Mouse (Mus musculus) retina, postnatal 7 days (tissue): ENCODE measurements around the gene Wdfy2.

ENCODE experiments used
- DNase-seq: peaks from one replicate; pipeline ENCODE4 v3.0.0-alpha.2; 2012; ENCODE audit warnings: low read depth, low spot score

Wdfy2 gene

DNA sequence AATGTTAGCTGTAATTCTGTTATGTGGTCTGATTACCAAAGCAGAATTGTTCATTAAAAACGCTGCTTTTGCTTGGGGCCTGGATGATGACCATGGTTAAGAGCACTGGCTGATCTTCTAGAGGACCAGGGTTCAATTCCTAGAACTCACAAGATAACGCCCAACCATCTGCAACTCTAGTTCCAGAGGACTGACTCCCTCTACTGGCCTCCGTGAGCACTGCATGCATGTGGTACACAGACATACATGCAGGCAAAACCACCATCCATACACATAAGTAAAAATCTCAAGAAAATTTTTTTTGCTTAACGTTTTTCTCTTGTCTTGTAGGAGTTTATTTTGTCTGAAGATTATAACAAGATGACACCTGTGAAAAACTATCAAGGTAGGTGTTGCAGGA lies 87.3 kb downstream of the Wdfy2 start:
- no peak for DNase-seq

DNA sequence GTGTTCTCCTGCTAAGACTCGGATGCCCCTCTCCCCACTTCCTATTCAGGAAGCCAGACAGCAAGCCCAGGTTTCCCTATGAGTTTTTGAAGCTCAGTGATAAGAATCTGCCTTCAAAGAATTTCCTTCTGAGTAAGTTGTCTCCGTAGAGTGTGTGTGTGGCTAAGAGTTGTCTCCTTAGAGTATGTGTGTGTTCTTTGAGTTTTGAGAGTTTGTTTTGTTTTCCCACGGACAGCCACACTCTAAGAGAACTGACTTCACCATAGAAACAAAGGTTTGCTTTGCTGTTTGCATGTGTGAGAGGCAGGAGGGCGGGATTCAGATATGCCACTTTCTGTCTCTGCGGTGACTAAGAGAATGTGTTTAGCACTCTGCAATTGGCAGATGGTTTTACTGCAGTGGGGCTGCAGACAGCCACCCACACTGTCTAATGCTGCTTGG lies 90.6 kb downstream of the Wdfy2 start:
- DNase-seq, result no peak

DNA sequence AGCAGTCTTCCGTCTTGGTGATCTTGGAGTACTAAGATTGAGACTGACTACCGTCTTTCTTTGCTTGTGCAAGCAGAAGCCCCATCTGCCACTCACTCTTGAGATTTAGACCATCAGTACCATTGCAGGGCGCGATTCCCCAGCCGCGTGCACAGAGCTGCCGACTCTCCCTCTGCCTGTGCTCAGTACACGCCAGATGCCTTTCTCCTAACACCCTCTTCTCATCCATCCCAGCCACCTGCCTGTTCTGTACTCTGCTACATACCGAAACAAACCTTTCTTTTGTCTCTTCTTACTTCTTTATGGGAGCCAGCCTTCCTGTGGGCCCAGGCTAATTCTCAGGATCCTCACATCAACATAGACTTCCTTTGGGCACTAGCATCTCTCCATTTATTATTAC lies 97.9 kb downstream of the Wdfy2 start:
- DNase-seq, result no peak

DNA sequence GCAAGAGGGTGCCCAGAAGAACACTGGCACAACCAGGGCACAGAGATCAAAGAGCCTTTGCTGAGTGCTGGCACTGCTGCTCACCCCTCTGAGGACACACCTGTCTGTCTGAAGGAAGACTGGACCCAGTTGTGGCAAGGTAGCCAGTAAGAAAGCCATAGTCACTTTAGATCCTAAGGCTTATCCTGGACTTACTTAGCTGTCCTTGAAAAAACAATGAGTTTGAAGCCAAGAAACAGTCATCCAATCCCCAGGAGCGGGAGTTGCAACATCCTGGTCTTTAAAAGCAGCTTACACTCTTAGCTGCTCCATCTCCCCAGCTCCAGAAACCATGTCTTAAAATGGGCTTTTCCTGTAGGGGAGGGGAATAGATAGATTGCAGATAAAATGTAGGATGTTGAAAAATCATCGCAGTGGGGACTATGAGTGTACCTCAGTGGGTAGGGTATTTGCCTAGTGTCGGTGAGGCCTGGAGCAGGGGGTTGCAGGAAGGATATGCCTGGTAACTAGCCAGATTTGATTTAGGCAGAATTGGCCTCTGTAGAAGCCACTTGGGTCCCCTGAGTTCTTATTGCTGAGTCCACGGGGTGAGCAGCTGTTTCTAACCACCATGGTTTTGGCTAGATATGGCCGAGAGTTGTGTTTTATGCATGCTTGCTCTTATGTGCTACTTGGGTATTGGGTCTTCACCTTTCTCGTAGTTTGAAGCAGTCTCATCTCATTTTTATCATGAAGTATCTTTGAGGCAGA lies 99.3 kb downstream of the Wdfy2 start:
- DNase-seq, result no peak

DNA sequence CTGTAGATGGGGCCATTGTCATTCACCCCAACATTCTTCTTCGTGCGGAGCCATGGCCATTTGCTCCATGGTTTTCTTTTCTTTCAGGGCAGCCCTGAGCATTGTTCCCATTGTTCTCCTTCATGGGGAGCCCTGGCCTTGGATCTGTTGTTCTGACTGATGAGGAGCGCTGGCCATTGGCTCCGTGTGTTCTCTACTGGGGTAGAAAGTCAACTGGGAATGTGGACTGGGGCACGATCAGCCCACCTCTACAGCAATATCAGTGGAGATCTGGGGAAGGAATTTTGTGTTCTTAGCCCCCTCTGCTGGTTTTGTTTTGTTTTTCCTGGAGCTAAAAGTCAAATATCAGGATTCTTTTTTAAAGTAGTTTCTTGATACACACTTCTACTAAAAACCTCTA lies 100.2 kb downstream of the Wdfy2 start:
- DNase-seq, result no peak

DNA sequence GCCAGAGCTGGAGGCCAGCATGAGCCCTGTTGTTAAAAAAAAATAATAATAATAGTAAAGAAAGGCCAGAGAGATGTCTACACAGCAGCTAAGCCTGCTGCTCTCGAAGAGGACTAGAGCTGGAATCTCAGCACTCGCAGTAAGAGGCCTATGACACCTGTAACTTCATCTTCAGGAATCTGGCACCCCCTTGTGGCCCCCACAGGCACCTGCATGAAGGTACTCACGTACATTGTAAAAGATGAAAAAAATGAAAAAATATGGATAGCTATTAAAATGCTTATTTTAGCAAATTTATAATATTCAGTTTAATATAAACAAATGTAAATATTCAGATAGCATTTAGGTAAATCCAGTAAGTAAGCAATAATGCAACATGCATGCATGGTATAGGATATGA lies 102.0 kb downstream of the Wdfy2 start:
- DNase-seq, result no peak

DNA sequence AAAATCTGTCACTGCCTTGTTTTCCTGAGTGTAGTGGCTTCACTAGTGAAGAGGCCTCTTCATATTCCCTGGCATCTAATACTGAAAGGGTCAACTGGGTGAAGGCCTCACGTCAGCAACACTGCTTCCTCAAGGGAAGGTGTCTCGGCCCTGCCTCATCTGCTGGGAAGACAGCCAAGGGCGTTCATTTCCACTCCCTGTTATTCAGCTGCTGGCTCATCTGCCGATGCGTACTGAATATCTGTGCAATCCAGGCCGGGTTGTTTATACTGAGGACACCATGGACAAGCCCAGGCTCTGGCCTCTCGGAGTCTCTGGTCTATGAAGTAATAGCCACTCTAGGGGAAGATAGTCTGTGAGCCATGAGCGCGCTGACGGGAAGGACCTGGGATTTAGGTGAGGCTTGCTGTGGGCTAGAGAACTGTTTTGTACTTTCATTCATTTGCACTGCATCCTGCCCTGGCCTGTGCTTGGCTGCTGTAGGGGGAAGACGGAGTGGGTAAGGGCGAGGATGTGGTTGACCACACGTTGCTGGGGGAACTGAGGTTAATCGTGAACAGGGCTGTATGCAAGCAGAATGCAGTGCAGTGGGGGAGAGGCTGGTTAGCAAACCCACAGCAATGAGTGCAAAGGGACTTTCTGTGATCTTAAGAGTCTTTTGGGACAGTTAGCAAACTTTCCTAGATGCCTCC lies 103.1 kb downstream of the Wdfy2 start:
- no peak for DNase-seq

DNA sequence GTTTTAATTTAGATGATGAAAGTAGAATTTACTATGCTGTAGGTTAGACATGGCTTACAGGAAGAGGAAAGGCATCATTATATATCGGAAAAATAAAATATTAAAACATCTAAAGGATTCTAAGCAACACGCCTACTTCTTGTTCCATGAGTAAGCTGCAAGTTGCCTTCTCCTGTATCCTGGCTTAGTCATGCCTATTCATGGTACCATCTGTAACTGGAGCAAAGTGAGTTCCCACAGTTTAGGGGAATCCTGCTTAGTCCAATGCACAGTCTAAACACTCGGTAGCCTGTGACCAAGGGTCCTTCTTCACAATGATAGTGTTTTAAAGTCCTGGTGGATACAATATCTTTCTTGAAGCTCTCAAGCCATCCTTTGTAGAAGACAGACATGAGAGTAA lies 109.3 kb downstream of the Wdfy2 start:
- no peak for DNase-seq

DNA sequence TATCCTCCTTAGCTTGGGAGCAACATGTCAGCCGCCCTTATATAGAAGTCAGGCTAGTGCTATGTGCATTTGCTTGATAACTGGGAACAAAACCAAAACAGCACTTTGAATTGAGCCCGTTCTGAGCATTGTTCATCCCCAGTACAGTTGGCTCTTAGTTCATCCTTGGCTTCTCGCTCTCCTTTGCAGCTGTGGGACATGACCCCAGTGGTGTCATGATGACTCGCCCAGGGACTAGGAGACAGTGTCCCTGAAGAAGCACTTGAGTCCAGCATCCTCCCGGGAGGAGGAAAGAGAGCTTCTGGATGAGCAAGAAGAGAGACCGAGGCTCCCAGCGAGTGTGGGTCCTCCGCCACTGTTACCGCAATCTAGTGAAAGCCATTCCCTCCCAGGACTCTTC lies 118.6 kb downstream of the Wdfy2 start:
- DNase-seq, result no peak

DNA sequence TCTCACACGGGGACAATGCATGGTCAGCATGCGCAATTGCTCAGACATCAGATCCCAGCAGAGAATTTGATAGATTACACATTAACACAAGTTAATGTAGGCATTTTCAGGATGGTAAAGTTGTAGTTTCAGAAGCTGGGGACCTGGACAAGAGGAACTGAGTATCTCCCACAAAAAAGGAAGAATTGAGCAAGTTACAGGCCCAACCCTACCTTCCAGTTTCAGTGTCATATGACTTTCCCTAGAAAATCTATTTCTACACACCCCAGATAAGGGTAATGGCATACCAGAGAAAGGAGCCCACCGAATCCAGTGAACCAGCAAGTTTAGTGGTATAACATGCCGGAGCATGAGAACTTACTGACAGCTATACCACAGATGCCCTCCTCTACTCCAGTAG lies 126.2 kb downstream of the Wdfy2 start:
- DNase-seq, result no peak

DNA sequence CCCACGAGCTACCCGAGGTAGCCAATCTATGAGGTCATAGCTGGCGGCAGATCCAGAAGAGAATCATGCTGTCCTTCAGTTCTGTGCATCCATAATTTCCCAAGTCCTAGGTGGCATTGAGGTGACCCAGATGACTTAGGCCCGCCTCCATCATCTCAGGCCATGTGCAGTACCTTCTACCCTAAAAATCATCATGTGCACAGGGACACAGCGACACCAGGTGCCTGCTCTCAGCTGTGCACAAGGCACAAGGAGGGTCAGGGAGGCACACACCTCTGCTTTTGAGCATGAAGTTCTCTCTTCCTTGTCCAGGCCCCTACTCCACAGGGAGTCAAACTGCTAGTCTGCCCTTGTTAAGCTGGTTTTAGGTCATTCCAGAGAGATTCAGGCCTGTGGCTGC lies 127.9 kb downstream of the Wdfy2 start:
- no peak for DNase-seq

DNA sequence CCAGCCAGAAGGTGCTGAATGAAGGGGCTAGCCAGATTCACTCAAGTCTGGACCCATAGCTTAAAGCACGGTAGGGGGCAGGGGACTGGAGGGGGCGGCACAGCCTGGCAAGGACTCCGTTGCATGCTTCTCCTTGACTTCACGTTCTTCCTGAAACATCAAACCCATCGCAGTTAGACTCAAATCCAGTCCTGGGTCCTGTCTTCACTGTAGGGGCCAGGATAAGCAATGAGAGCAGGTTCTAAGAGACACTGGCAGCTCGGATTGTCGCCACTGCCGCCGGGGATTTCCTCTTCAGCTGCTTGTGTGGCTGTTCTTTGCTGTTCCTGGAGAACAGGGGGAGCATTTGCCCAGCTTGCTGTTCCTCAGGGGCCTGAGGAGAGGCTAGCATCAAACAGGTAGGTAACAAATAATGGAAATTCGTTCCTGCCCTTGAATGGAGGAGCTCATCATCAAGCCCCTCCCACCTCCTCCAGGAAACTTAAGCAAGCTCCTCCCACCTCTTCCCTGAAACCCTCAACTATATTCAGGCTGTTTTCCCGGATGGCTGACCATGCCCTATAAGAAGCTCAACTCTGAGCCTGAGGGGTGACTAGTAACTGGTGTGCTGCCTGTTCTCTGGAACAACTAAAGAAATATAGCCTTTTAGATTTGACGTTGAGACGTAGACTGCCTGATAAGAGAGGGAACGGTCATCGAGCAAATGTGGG lies 128.5 kb downstream of the Wdfy2 start:
- DNase-seq, result no peak

DNA sequence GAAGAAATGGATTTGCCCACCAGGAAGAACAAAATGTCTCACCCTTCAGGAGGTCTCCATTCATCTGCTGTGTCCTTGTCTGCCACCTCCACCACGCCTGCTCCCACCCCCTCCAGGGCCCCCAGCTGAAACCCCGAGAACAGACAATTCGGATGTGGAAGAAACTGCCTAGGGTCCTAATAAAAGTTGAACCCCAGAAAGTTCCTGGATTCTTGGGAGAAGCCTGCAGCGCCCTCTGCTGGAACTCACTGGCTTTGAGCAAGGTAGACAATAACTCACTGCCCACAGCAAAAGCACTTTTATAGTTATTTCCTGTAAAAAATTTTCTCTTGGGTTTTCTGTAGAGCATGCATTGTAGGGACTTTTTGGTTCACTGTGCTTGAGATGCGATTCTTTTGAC lies 137.6 kb downstream of the Wdfy2 start:
- DNase-seq, result peak; percentile 32

DNA sequence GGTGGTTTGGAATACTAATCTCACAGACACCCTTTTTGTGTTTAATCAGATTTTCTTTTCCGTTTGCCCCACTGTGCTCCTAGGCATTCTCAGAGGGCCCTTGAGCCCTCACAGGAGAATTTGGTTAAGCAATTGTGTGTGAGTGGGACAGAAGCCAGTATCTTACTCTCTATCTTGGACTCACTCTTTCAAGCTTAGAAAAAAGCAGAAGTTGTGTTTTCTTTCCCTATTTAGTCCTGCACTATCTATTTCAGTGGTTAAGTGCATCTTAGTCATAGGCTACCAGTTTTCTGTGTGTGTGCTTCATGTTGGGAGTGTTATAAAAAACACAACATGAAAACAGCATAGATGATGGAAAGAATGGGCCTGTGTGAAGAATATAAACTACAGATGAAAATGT lies 142.3 kb downstream of the Wdfy2 start:
- DNase-seq, result no peak

DNA sequence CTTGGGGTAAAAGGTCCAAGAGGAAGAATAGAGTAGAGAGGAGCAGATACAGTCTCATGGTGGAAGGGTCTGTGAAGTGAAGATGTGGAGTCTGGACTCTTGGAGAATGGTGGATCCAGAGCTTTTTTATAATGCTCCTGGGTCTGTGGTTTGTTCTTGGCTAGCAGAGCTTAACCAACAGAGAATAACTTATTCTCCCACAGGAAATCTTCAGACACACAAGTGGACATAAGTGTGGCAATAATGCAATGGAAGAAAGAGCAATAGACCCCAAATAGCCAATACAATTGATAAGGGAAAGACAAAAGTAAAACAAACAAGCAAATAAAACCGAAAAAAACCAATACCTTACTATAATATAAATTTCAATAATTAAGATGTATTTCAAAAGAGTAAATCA lies 146.9 kb downstream of the Wdfy2 start, which contains the start of gene Defb48:
Defb48 (minus strand) TSS at position 101 of the 400 bp plus-strand sequence.
- DNase-seq, result no peak

DNA sequence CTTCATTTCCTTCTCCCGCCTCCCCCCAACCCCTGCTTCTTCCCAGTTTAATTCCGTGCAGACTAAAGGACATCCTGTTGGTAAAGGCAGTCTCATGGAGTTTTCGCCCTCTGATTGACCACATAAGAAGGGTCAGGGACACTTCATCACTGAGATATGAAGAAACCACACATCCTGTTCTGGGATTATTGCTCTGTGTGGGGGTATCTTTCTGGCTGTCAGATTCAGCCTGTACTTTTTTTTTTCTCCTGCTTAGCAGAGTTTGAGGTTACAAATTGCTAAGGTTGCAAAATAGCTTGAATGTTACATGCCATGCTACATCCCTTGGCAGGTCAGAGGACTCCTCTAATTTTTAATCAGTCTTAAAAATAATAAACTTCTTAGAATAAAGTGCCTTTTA lies 153.8 kb downstream of the Wdfy2 start:
- no peak for DNase-seq

DNA sequence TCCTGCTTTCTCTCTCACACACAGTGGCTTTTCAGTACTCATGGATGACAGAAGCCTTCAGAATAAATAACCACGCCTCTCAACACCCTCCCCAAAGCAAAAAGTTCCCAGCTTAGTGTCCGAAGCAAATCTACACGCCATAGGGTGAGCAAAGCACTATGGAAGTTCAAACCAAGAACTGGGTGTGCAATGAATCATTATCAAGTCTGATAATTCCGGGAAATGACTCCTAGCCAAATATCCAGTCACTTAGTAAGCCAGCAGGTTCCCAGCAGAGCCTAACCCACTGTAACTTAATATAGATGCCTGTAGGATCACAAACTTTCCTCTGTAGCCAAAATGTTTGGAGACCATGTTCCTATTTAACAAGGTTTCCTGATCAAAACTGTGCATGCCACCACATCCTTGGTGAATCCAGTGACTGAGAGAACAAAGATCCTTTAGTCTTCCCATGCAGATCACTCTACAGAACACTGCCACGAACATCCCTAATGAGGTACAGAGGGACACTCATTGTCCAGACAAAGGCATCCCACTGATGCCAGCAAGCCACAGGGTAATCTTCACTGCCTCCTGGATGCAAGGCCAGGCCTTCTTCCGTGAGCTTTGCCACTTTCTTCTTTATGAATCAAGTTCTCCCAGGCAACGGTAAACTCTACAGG lies 154.5 kb downstream of the Wdfy2 start:
- DNase-seq, result no peak

DNA sequence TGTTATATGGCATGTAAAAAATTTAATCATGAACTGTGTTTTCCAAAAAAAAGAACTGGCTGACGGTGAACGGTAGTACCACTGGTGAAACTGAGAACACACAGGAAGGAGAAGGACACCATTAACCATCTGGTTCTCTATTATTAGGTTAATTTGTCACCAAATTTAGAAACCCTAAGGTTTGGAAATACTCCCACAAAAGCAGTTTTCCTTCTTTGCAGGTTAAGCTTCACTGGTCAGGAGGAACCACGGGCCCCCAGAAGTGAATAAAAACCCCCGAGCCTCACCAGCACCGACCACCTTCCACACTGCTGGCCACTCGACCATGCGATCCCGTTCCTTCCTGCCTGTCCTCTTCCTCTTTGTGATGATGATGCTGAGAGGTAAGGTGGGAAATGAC lies 160.3 kb downstream of the Wdfy2 start, which contains the start of gene Defb47:
Defb47 (plus strand) TSS at position 301 of the 400 bp plus-strand sequence.
- DNase-seq, result no peak

DNA sequence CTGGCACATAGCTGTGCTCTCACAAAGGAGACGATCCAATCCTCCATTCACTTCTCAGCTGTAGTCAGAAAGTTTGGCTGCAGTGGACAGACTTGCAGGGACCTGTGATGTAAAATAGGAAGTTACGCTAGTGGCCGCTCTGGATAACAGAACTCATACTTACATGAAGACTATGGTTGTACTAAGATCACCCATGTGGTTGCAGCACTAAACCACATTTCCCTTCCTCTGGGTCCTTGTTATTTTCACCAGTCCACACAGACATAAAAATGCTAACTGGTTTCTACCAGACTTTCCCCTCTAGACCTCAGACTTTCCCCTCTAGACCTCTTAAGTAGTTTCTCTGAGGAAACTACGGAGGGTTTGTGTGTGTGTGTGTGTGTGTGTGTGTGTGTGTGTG lies 161.5 kb downstream of the Wdfy2 start:
- DNase-seq, result no peak

DNA sequence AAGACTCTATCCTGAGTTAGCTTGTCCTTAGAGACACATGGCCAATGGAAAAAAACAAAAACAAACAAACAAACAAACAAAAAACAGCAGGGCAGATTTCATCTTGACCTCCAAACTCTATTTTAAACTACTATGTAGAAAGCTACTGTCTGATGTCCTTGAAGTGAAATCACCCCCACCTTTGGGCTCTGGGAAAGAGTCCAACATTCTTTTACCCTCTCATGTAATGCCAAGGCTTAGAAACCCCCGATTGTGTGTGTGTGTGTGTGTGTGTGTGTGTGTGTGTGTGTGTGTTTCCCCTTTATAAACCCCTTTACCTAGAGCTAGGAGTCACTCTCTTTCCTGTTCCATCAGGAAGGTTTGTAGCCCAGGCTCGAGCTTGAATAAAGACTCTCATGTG lies 165.1 kb downstream of the Wdfy2 start:
- no peak for DNase-seq
